Mouse (Mus musculus) E14TG2a.4 (cell line): ENCODE measurements at regions not wholly inside any gene's neighbourhood (a gene's known extent, or its start where the extent isn't known, plus 50 kb on each side); places are given as distances from the start of the nearest gene placed in this dataset.
A peak's percentile ranks its signal among the peaks of the same experiment; 100 is the strongest.
"Not testable (repeated sequence)": the region's sequence is repeated elsewhere in the genome, so short reads cannot be mapped to it uniquely, and the experiment has no call there.

Experiments
- H3K27me3 ChIP-seq: 2 replicates; pipeline ENCODE4 v1.6.1; 2014; ENCODE audit warnings: low read length, control low read depth; ENCODE audit not compliant: insufficient read depth
- H3K36me3 ChIP-seq: 2 replicates; pipeline ENCODE4 v1.6.1; 2014; ENCODE audit warnings: low read length, control low read depth; ENCODE audit not compliant: insufficient read depth
- H3K4me1 ChIP-seq: replicated peaks from 2 replicates; pipeline ENCODE4 v1.6.1; 2014; ENCODE audit warnings: low read depth, low read length, control low read depth
- H3K4me3 ChIP-seq: replicated peaks from 2 replicates; pipeline ENCODE4 v1.5.1; 2014; ENCODE audit warnings: mild to moderate bottlenecking, low read length
- H3K9me3 ChIP-seq: 2 replicates; pipeline ENCODE4 v1.6.1; 2014; ENCODE audit warnings: low read length, control low read depth
- CTCF ChIP-seq: conservative IDR thresholded peaks from 2 replicates; pipeline ENCODE4 v1.5.1; 2014; ENCODE audit warnings: low read length
- NANOG ChIP-seq: IDR thresholded peaks from 2 replicates; pipeline ENCODE4 v1.6.1; 2014; ENCODE audit warnings: borderline replicate concordance, low read length, mixed read lengths
- POU5F1 ChIP-seq: IDR thresholded peaks from 2 replicates; pipeline ENCODE4 v1.6.1; 2014; ENCODE audit warnings: low read length, borderline replicate concordance

DNA sequence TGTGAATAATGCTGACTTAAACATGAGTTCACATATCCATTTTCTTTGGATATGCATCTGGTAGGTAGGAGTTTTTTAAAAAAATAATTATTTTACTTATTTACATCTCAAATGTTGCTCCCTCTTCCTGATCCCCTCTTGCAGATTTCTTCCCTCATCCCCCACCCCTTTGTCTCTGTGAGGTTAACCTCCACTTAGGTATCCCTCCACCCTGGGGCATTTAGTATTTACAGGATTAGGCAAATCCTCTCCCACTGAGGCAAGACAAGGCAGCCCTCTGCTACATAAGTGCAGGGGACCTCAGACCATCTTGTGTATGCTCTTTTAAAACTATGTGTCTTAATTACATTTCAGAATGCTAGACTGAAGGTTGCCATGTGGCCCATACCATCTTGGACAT lies 155.2 kb upstream of the Shcbp1 start:
- Histone ChIP-seq H3K36me3 (no peaks in the 10 kb centered on the region), H3K27me3 (no peaks in the 10 kb centered on the region), H3K9me3 (peaks cover 5% of the 10 kb centered on the region), H3K4me1 (0 out of 2 replicates have a peak, but pooled peaks cover 8% of the 10 kb centered on the region), H3K4me3 (no peak overlapping the region)
- no peak for TF ChIP-seq CTCF
- no peak for TF ChIP-seq POU5F1
- TF ChIP-seq NANOG = no peak

DNA sequence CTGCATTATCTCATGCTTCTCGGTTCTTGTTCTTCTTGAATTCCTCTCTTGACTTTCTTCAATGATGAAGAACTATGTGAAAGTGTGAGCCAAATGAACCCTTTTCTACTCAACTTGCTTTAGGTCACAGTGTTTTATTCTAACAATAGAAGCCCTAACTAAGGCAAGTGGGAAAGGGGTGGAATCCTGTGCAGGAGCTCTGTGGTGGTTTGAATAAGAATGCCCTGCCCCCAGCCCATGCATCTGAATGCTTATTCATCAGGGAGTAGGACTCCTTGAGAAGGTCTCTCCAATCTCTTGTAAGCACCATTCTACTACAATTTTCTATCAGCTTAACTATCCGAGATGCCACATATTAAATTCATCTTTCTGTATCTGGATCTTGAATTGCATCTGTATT lies 154.7 kb upstream of the Shcbp1 start:
- Histone ChIP-seq H3K27me3 (no peaks in the 10 kb centered on the region), H3K4me3 (no peak overlapping the region), H3K9me3 (peaks cover 5% of the 10 kb centered on the region), H3K4me1 (0 out of 2 replicates have a peak, but pooled peaks cover 8% of the 10 kb centered on the region), H3K36me3 (no peaks in the 10 kb centered on the region)
- peak; percentile 32; the same call in 1 of the 2 replicates for TF ChIP-seq NANOG
- TF ChIP-seq POU5F1 = peak; percentile 84; the same call in 1 of the 2 replicates
- TF ChIP-seq CTCF = no peak

DNA sequence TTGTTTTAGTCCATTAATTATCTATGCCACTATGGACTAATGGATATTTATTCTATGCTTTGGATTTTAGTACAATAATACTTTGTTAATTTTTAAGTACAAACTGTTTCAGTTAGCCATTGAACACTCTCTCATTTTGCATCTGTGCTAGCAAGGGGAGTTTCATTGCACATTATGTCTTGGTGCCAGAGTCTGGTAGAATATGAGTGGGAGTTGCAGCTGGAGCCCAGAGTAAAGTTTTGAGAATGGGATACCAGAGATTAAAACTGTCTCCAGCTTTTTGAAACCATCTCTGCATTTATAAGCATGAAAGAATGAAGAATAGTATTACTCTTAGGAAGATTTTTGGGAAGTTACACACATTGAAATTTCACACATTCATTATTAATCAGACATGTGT lies 137.1 kb upstream of the Shcbp1 start:
- H3K4me1 ChIP-seq = no peaks in the 10 kb centered on the region
- H3K27me3 ChIP-seq = no peaks in the 10 kb centered on the region
- H3K9me3 ChIP-seq = peaks cover 23% of the 10 kb centered on the region
- H3K4me3 ChIP-seq = no peak overlapping the region
- TF ChIP-seq POU5F1 = no peak
- TF ChIP-seq NANOG = no peak
- no peak for TF ChIP-seq CTCF
- no peaks in the 10 kb centered on the region for H3K36me3 ChIP-seq

DNA sequence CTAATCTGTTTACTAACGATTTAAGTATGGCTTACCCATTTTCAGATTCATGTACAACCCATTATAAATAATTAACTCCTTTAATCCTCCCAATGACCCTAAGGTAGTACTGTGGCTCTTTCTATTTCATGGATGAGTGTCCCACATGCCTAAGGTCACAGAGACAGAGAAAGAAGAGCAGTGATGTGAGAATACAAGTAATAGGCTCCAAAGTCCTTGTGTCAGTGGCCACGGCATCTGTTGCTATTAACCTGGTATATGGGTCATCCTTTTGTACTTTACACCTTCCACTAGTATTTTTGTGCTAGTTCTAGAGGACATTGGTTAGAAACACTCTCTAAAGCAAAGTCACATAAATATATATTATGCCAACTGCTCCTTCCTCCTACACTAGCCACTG lies 115.7 kb upstream of the Shcbp1 start:
- no peak overlapping the region for H3K4me3 ChIP-seq
- no peak for TF ChIP-seq CTCF
- TF ChIP-seq POU5F1 = no peak
- no peak for TF ChIP-seq NANOG
- H3K9me3 ChIP-seq = peaks cover 24% of the 10 kb centered on the region
- H3K4me1 ChIP-seq = no peaks in the 10 kb centered on the region
- no peaks in the 10 kb centered on the region for H3K36me3 ChIP-seq
- H3K27me3 ChIP-seq = no peaks in the 10 kb centered on the region

DNA sequence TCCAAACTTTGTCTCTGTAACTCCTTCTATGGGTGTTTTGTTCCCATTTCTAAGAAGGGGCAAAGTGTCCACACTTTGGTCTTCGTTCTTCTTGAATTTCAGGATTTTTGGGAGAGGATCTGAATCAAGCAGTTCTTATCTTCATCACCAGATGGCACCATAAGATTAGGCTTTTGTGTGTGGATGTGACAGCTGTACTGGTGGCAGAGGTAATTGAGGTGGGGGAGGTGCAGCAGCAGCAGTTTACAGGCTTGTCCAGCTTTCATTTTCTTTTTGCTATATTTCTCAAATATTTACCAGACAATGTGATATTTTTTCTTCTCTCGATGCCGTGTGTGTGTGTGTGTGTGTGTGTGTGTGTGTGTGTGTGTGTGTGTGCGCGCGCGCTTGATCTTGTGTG lies 89.4 kb upstream of the Shcbp1 start:
- not testable (repeated sequence) for H3K4me3 ChIP-seq, H3K4me1 ChIP-seq, H3K27me3 ChIP-seq, H3K36me3 ChIP-seq, H3K9me3 ChIP-seq
- TF ChIP-seq CTCF = peak; percentile 20

DNA sequence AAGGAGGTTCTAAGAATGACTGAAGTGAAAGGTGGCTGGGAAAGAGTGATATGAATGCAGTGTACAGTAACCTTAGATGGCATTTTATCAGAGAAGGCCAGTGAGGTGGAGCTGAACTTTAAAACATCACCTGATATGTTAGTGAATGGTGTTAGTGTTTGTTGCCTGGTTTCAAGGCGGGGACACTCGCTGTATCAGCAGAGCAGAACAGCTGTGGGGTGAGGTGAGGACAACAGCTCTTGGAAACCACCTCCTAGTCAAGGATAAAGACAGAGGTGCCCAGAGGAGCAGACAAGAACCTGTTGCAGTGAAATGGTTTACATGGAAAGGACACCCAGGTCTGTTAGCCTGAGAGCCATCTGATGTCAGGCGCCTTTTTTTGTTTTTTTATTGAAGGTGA lies 59.7 kb upstream of the Shcbp1 start:
- H3K4me3 ChIP-seq = no peak overlapping the region
- H3K4me1 ChIP-seq = no peaks in the 10 kb centered on the region
- no peaks in the 10 kb centered on the region for H3K9me3 ChIP-seq
- no peaks in the 10 kb centered on the region for H3K27me3 ChIP-seq
- TF ChIP-seq NANOG (no peak), CTCF (no peak), POU5F1 (no peak)
- no peaks in the 10 kb centered on the region for H3K36me3 ChIP-seq

DNA sequence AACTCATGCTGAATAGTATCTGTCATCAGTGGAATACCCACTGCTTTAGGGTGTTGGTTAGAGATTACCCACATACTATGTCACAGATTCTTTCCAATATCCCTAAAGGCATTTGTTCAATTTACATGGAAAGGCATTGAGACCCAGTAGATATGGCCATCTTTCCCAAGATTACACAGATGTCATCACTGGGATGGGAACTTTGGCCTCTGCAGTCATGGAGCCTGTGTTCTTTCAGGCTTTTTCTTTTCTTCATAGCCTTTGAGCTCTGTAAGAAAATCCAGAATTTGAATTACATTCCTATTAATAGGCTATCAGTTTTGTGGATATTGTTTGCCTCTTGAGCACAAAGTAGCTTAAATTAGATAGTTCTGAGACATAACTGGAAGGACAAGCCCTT lies 59.2 kb upstream of the Shcbp1 start:
- H3K4me1 ChIP-seq = no peaks in the 10 kb centered on the region
- H3K9me3 ChIP-seq = no peaks in the 10 kb centered on the region
- H3K27me3 ChIP-seq = no peaks in the 10 kb centered on the region
- no peak overlapping the region for H3K4me3 ChIP-seq
- TF ChIP-seq CTCF = no peak
- TF ChIP-seq NANOG = no peak
- no peak for TF ChIP-seq POU5F1
- no peaks in the 10 kb centered on the region for H3K36me3 ChIP-seq

DNA sequence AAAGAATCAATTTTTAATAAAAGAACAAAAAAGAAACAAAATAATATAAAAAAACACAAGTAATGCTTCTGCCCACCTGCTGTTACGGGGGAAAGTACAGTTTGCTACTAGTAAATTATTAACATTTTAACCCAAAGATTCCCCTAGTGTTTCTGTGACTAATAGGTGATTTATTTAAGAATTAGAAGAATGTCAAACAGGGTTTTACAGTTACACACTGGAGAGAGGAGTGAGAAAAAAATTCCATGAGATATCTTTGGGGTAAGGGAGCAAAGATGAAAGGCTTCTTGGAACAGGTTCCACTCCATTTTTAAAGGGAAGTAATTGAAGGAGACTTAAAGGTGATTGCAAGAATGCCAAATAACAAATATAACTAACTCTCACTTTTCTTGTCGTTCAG lies 58.4 kb upstream of the Shcbp1 start:
- Histone ChIP-seq H3K9me3 (no peaks in the 10 kb centered on the region), H3K4me3 (no peak overlapping the region), H3K4me1 (no peaks in the 10 kb centered on the region), H3K36me3 (no peaks in the 10 kb centered on the region), H3K27me3 (no peaks in the 10 kb centered on the region)
- TF ChIP-seq NANOG = no peak
- TF ChIP-seq POU5F1 = no peak
- no peak for TF ChIP-seq CTCF

DNA sequence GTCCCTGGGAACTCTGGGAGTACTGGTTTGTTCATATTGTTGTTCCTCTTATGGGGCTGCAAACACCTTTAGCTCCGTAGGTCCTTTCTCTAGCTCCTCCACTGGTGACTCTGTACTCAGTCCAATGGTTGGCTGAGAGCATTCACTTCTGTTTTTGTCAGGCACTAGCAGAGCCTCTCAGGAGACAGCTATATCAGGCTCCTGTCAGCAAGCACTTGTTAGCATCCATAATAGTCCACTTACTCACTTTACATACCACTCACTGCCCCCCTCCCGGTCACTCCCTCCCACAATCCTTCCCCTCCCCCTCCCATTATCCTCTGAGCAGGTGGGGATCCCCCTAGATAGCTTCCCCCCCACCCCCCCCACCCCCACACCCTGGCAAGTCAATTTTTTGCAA lies 57.3 kb upstream of the Shcbp1 start:
- H3K9me3 ChIP-seq = no peaks in the 10 kb centered on the region
- no peaks in the 10 kb centered on the region for H3K36me3 ChIP-seq
- no peak for TF ChIP-seq POU5F1
- no peak for TF ChIP-seq CTCF
- no peak for TF ChIP-seq NANOG
- H3K4me3 ChIP-seq = no peak overlapping the region
- H3K4me1 ChIP-seq = no peaks in the 10 kb centered on the region
- no peaks in the 10 kb centered on the region for H3K27me3 ChIP-seq
